Comparison of ENCODE assay signal across 15 mouse cellular contexts in genomic region chr19:56555972-56556371, GRCm38 (mm10). TPM values are rescaled to one million over a fixed set of nuclear protein-coding genes. Genes with fewer than 3 reads are reported as not detected.
DNase-seq lines count a peak whose midpoint lies in the region; ATAC-seq and TF ChIP-seq lines count a peak whose summit lies in the region.
"Had no signal": no experiment of that assay in that cellular context is flagged by ENCODE, and none has a peak within 500 bp of the region (broad histone marks: within the 10 kb centered on the region; RNA-seq: fewer than 3 reads in every experiment).

No protein-coding gene starts in this region.

- no peak overlapping the region for H3K9ac ChIP-seq in heart, adult 2 months (ENCODE audit: low read depth, low read length)
- no peak overlapping the region for H3K9ac ChIP-seq in midbrain, embryonic 16.5 days (ENCODE audit: low read depth, low read length)
- H3K9ac ChIP-seq: midbrain, embryonic 12.5 days; neural tube, embryonic 15.5 days had no signal

- H3K4me2 ChIP-seq in midbrain, embryonic 16.5 days (ENCODE audit: low read length): no peak overlapping the region
- H3K4me2 ChIP-seq: liver, embryonic 11.5 days; midbrain, embryonic 12.5 days; neural tube, embryonic 15.5 days had no signal

- peak; percentile 75 for TF ChIP-seq EP300 in heart, adult 2 months (IDR thresholded peaks at IDR 0.05; ENCODE audit: insufficient read depth, low read depth, low read length)

- TF ChIP-seq POLR2A in heart, adult 2 months (IDR thresholded peaks at IDR 0.05; ENCODE audit: insufficient read depth, low read depth, low read length): no peak

- H3K9me3 ChIP-seq in heart, embryonic 10.5 days: no peaks in the 10 kb centered on the region
- no peaks in the 10 kb centered on the region for H3K9me3 ChIP-seq in midbrain, embryonic 16.5 days (replicated peaks; ENCODE audit: control insufficient read depth, low read length, poor library complexity, severe bottlenecking)
- H3K9me3 ChIP-seq: midbrain, embryonic 12.5 days; neural tube, embryonic 15.5 days had no signal

- WGBS in heart, embryonic 10.5 days: 61% methylated on average over 5 of the region's 5 CpGs
- WGBS in heart, adult 2 months: 21% methylated on average over 5 of the region's 5 CpGs
- 84% methylated on average over 5 of the region's 5 CpGs for WGBS in midbrain, embryonic 16.5 days

- ATAC-seq in megakaryocyte, adult 5-6 weeks (ENCODE audit: poor library complexity, severe bottlenecking): peak; percentile 99
- ATAC-seq in midbrain, embryonic 16.5 days: no peak

- no peak overlapping the region for H3K4me3 ChIP-seq in heart, embryonic 10.5 days
- H3K4me3 ChIP-seq in heart, adult 2 months: no peak overlapping the region
- no peak overlapping the region for H3K4me3 ChIP-seq in midbrain, embryonic 16.5 days (ENCODE audit: low read depth, low read length)
- H3K4me3 ChIP-seq: midbrain, embryonic 12.5 days; neural tube, embryonic 15.5 days had no signal

- H3K27ac ChIP-seq in heart, embryonic 10.5 days: no peak overlapping the region
- H3K27ac ChIP-seq in heart, adult 2 months: peak overlapping the region; percentile 56
- no peak overlapping the region for H3K27ac ChIP-seq in midbrain, embryonic 16.5 days (ENCODE audit: low read length)
- H3K27ac ChIP-seq: midbrain, embryonic 12.5 days; neural tube, embryonic 15.5 days had no signal

- peaks cover 57% of the 10 kb centered on the region for H3K36me3 ChIP-seq in heart, embryonic 10.5 days
- peaks cover 14% of the 10 kb centered on the region for H3K36me3 ChIP-seq in heart, adult 2 months (ENCODE audit: control insufficient read depth, insufficient read depth, low read length)
- H3K36me3 ChIP-seq in midbrain, embryonic 16.5 days (ENCODE audit: control insufficient read depth, insufficient read depth, low read length): peaks cover 22% of the 10 kb centered on the region

- DNase-seq in heart, adult 11 months: peak; percentile 97
- DNase-seq in heart, embryonic 10.5 days (ENCODE audit: low spot score): no peak
- DNase-seq in MEL-GATA-1-ER (ENCODE audit: extremely low read depth, low read depth): peak; percentile 97
- DNase-seq in heart, adult 2 months: peak in 1 of 2 experiments; percentile 65
- no peak for DNase-seq in ovary, postnatal 36 days (ENCODE audit: low spot score)
- no peak for DNase-seq in gastrocnemius, postnatal 10 days
- DNase-seq: gastrocnemius, postnatal 14 days; kidney, adult 8-10 months; layer of hippocampus, adult 9-11 months; spleen, adult 18-20 months had no signal

- peaks cover 10% of the 10 kb centered on the region; the same call in 1 of the 2 replicates for H3K4me1 ChIP-seq in heart, embryonic 10.5 days
- H3K4me1 ChIP-seq in heart, adult 2 months (ENCODE audit: control insufficient read depth, insufficient read depth, low read length): peaks cover 8% of the 10 kb centered on the region
- no peaks in the 10 kb centered on the region for H3K4me1 ChIP-seq in midbrain, embryonic 16.5 days (ENCODE audit: control insufficient read depth, insufficient read depth, low read length)
- H3K4me1 ChIP-seq: midbrain, embryonic 12.5 days had no signal

- no peaks in the 10 kb centered on the region for H3K27me3 ChIP-seq in heart, embryonic 10.5 days (ENCODE audit: insufficient read depth, poor library complexity, severe bottlenecking)
- H3K27me3 ChIP-seq in heart, adult 2 months (ENCODE audit: control insufficient read depth, insufficient read depth, low read length): no peaks in the 10 kb centered on the region
- H3K27me3 ChIP-seq in midbrain, embryonic 16.5 days (ENCODE audit: control insufficient read depth, insufficient read depth, low read depth, low read length): no peaks in the 10 kb centered on the region
- H3K27me3 ChIP-seq: midbrain, embryonic 12.5 days; neural tube, embryonic 15.5 days had no signal

- intact Hi-C loops in heart, adult 2 months (cut with DNase I): no loop called here

- peaks cover 5% of the 10 kb centered on the region for H3K79me2 ChIP-seq in heart, adult 2 months (replicated peaks; ENCODE audit: control insufficient read depth, insufficient read depth, low read length)

- no peak for TF ChIP-seq CTCF in heart, adult 2 months (IDR thresholded peaks at IDR 0.05)

RNA-seq across cellular contexts. Expression of gene Nhlrc2, which starts 7.9 kb away (rescaled TPM):
- polyA plus RNA-seq in heart, embryonic 10.5 days (2016; fragmentation: Nextera tagmentation; extraction: Ambion mirVana): 13.9 and 16.8 TPM in 2 replicates
- total RNA-seq in heart, adult 2 months (2021): 10 to 100 TPM; 26.9 to 28.0 TPM
- 7.1 and 14.3 TPM in 2 replicates for polyA plus RNA-seq in heart, adult 2 months (2012; rRNA removed)
- total RNA-seq in megakaryocyte, adult 5-6 weeks (2015): 12.8 and 14.7 TPM in 2 replicates
- 16.3 and 16.4 TPM in 2 replicates for total RNA-seq in megakaryocyte, adult 5-6 weeks (2017)
- 7.8 and 7.9 TPM in 2 replicates for polyA plus RNA-seq in midbrain, embryonic 16.5 days (2015; fragmentation: Nextera tagmentation; extraction: Ambion mirVana)
- total RNA-seq in gastrocnemius, postnatal 10 days (2021): 10 to 100 TPM; 12.9 to 14.3 TPM

RNA-seq across cellular contexts. Expression of gene Dclre1a, which starts 8.0 kb away (rescaled TPM):
- 16.3 and 16.5 TPM in 2 replicates for polyA plus RNA-seq in heart, embryonic 10.5 days (2016; fragmentation: Nextera tagmentation; extraction: Ambion mirVana)
- 10 to 100 TPM in 1 of 2 experiments, 1 to 10 TPM in 1; 9.2 to 10.8 TPM for total RNA-seq in heart, adult 2 months (2021)
- 3.3 and 8.5 TPM in 2 replicates for polyA plus RNA-seq in heart, adult 2 months (2012; rRNA removed)
- total RNA-seq in megakaryocyte, adult 5-6 weeks (2015): 22.6 and 27.1 TPM in 2 replicates
- 17.4 and 22.7 TPM in 2 replicates for total RNA-seq in megakaryocyte, adult 5-6 weeks (2017)
- 10.9 and 11.0 TPM in 2 replicates for polyA plus RNA-seq in midbrain, embryonic 16.5 days (2015; fragmentation: Nextera tagmentation; extraction: Ambion mirVana)
- total RNA-seq in gastrocnemius, postnatal 10 days (2021): 1 to 10 TPM; 6.0 to 6.4 TPM

Comparison
In these comparisons a context has a peak if more than half of its experiments do, and no peak if none do; other contexts are left out.
1. DNase-seq: peak in heart, adult 11 months (single experiment) and MEL-GATA-1-ER (single experiment); none in heart, embryonic 10.5 days (single experiment), ovary, postnatal 36 days (single experiment) and gastrocnemius, postnatal 10 days (single experiment).